Mouse (Mus musculus) G1E (cell line): ENCODE measurements around the gene Cux1. TPM values are rescaled to one million over a fixed set of nuclear protein-coding genes. Genes with fewer than 3 reads are reported as not detected.

Source experiments
- ATAC-seq: 2 replicates; pipeline ENCODE4 v1.8.0; 2016; ENCODE audit warnings: mild to moderate bottlenecking; ENCODE audit not compliant: insufficient number of reproducible peaks, poor library complexity, low FRiP score, severe bottlenecking; ENCODE audit errors: extremely low read depth
- DNase-seq: peaks from one replicate; pipeline ENCODE4 v3.0.0; 2012; ENCODE audit warnings: low spot score
- H3K27me3 ChIP-seq: 2 replicates; pipeline ENCODE4 v1.6.1; 2012; ENCODE audit warnings: mild to moderate bottlenecking, low read length, inconsistent platforms; ENCODE audit not compliant: insufficient read depth
- H3K36me3 ChIP-seq: replicated peaks from 2 replicates; pipeline ENCODE3; 2012; ENCODE audit warnings: mild to moderate bottlenecking, inconsistent platforms
- H3K4me1 ChIP-seq: 2 replicates; pipeline ENCODE4 v1.6.1; 2012; ENCODE audit warnings: low read depth, low read length, inconsistent platforms, mixed read lengths; ENCODE audit not compliant: insufficient read depth
- H3K4me3 ChIP-seq: 2 replicates; pipeline ENCODE4 v1.5.1; 2012; ENCODE audit warnings: low read depth, mild to moderate bottlenecking, inconsistent platforms, low read length, moderate library complexity, mixed read lengths
- H3K9me3 ChIP-seq: replicated peaks from 2 replicates; pipeline ENCODE4 v1.6.1; 2012; ENCODE audit warnings: inconsistent platforms
- CTCF ChIP-seq: IDR thresholded peaks from 2 replicates; pipeline ENCODE4 v1.5.1; 2012; ENCODE audit warnings: low read depth, low read length, inconsistent platforms, mixed read lengths
- GATA1 ChIP-seq: IDR thresholded peaks from 2 replicates; pipeline ENCODE4 v1.6.1; 2012; ENCODE audit warnings: borderline replicate concordance, low read length, inconsistent platforms, mixed read lengths
- GATA2 ChIP-seq: IDR thresholded peaks from 2 replicates; pipeline ENCODE4 v1.6.1; 2012; ENCODE audit warnings: low read depth, low read length, inconsistent platforms, borderline replicate concordance
- POLR2AphosphoS5 ChIP-seq: IDR thresholded peaks from 2 replicates; pipeline ENCODE4 v1.6.1; 2012; ENCODE audit warnings: low read depth, low read length, inconsistent platforms; ENCODE audit not compliant: insufficient replicate concordance
- TAL1 ChIP-seq: conservative IDR thresholded peaks from 2 replicates; pipeline ENCODE4 v1.6.1; 2012; ENCODE audit warnings: low read depth, low read length, inconsistent platforms, mixed read lengths
- polyA plus RNA-seq: library from polyadenylated mRNA; stranded (reverse); fragments of >175 nt; gene quantifications from 2 replicates; pipeline ENCODE4 v1.2.3, GENCODE M21; 2012
- total RNA-seq, 2 experiments: library from RNA; stranded (forward) in 1 of 2; stranded (reverse) in 1 of 2; fragments of 200-1000 nt in 1 of 2; fragments of >200 nt in 1 of 2; fragmentation: Nextera tagmentation in 1 of 2; gene quantifications; 2 replicates each; pipeline ENCODE4 v1.2.3; 2014 to 2017

Cux1 gene
- total and polyA plus RNA-seq, 3 experiments = 0.03 to 0.11 TPM; not detected in 1

GRCm38 (mm10) chr5:136244762-136245540, 322.3 kb downstream of the Cux1 start:
- no peak for DNase-seq
- ATAC-seq = no peak
- peaks cover 5% of the 10 kb centered on the region; the same call in 1 of the 2 replicates for H3K27me3 ChIP-seq

DNA sequence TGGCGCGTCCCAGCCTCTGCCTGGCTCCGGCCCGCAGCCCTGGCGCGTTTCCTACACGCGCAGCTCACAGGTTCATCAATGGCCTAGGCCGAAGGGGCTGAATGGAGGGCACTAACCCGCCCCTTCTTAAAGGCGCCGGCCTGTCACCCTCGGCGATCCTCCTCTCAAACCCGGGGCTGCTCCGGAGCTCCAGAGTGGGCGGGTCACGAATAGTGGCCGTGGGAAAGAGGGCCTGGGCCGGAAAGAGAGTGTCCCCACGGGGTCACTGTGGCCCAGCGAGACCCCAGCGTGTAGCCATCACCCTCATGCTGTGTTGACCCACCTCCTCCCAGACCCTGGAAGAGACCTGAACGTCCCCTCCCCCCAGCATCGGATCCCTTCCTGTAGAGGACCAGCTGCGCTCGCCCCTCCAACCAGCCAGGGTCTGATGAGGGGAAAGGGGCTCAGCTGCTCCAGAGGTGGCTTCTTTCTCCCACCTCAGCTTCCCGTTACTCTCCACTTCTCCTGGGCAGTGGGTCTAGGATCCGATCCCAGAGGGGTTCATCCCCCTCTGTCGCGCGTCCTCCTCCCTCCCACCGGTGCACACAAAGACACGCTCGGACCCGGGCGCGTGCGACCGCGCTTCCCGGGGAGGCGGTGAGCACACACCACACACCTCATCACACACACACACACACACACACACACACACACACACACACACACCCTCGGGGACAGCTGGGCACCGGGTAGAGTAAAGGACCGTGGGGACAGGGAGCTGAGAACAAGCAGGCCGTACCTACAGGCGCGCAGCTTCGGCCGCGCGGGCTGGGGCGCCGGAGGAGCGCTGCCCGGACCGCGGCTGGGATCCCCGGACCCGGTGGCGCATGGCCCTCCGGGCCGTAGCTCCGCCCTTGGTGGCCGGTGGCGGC, 323.2 kb downstream of the Cux1 start:
- Histone ChIP-seq H3K27me3 (peaks cover 5% of the 10 kb centered on the region; the same call in 1 of the 2 replicates), H3K36me3 (no peaks in the 10 kb centered on the region), H3K4me1 (no peaks in the 10 kb centered on the region), H3K9me3 (peaks cover 8% of the 10 kb centered on the region), H3K4me3 (no peak overlapping the region)
- TF ChIP-seq POLR2AphosphoS5 (no peak), GATA2 (no peak), TAL1 (no peak), GATA1 (no peak), CTCF (no peak)
- DNase-seq (no peak), ATAC-seq (no peak)

More at GRCm38 (mm10) chr5:136244762-136245540, 322.3 kb downstream of the Cux1 start:
- Histone ChIP-seq H3K36me3 (no peaks in the 10 kb centered on the region), H3K9me3 (peaks cover 8% of the 10 kb centered on the region), H3K4me3 (no peak overlapping the region), H3K4me1 (no peaks in the 10 kb centered on the region)
- TF ChIP-seq POLR2AphosphoS5 (no peak), CTCF (no peak), TAL1 (no peak), GATA1 (no peak), GATA2 (no peak)

GRCm38 (mm10) chr5:136241161-136241560, 326.1 kb downstream of the Cux1 start:
- H3K36me3 ChIP-seq = no peaks in the 10 kb centered on the region
- H3K9me3 ChIP-seq = peaks cover 8% of the 10 kb centered on the region
- ATAC-seq = no peak
- no peaks in the 10 kb centered on the region for H3K4me1 ChIP-seq
- TF ChIP-seq POLR2AphosphoS5 (no peak), CTCF (no peak), GATA1 (no peak)
- H3K4me3 ChIP-seq = no peak overlapping the region
- DNase-seq = no peak
- H3K27me3 ChIP-seq = peaks cover 5% of the 10 kb centered on the region

- no peak for TF ChIP-seq POLR2AphosphoS5
- TF ChIP-seq GATA1 = no peak
- no peak for TF ChIP-seq CTCF
- no peak for TF ChIP-seq GATA2
- TF ChIP-seq TAL1 = no peak
- DNase-seq = no peak
Observed at GRCm38 (mm10) chr5:136240381-136240780, 326.9 kb downstream of the Cux1 start.

DNA sequence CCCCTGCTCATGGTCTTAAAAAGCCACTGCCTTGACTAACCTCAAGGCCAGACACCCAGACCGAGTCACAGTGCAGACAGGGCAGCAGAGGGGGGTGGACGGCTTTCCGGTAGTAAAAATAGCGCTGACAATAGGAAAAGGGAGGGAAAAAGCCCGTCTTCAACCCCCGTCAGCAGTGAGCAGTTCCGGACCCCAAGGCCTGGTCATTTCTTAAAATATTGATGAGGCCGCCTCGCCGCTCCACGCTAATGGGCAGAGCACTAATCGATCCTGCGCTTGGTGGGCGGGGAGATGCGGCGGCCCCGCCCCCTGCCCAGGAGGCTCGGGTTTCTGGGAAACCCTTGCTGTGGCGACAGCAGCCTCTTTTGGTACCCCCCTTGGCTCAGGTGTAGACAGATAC, 329.7 kb downstream of the Cux1 start:
- ATAC-seq = no peak
- TF ChIP-seq TAL1 (no peak), CTCF (no peak), POLR2AphosphoS5 (no peak), GATA1 (no peak), GATA2 (no peak)

More at GRCm38 (mm10) chr5:136240381-136240780, 326.9 kb downstream of the Cux1 start:
- H3K36me3 ChIP-seq = no peaks in the 10 kb centered on the region
- no peak overlapping the region for H3K4me3 ChIP-seq
- H3K4me1 ChIP-seq = no peaks in the 10 kb centered on the region
- H3K9me3 ChIP-seq = peaks cover 8% of the 10 kb centered on the region
- peaks cover 5% of the 10 kb centered on the region for H3K27me3 ChIP-seq
- no peak for ATAC-seq

GRCm38 (mm10) chr5:136236611-136237010, 330.7 kb downstream of the Cux1 start:
- H3K27me3 ChIP-seq = peaks cover 2% of the 10 kb centered on the region
- H3K4me3 ChIP-seq = no peak overlapping the region
- ATAC-seq (no peak), DNase-seq (no peak)
- H3K36me3 ChIP-seq = no peaks in the 10 kb centered on the region
- H3K4me1 ChIP-seq = no peaks in the 10 kb centered on the region
- no peak for TF ChIP-seq GATA1
- no peaks in the 10 kb centered on the region for H3K9me3 ChIP-seq

More for the DNA sequence above, 329.7 kb downstream of the Cux1 start:
- Histone ChIP-seq H3K4me3 (no peak overlapping the region), H3K4me1 (no peaks in the 10 kb centered on the region), H3K27me3 (peaks cover 2% of the 10 kb centered on the region), H3K9me3 (no peaks in the 10 kb centered on the region), H3K36me3 (no peaks in the 10 kb centered on the region)
- no peak for DNase-seq
